Mouse (Mus musculus) megakaryocyte, embryonic 14.5 days (primary cell): ENCODE measurements around the gene Dgkd.

ENCODE experiments used
- FLI1 ChIP-seq: IDR thresholded peaks from 2 replicates; pipeline ENCODE4 v1.6.1; 2012; ENCODE audit warnings: low read length, inconsistent platforms, mixed read lengths
- GATA1 ChIP-seq: IDR thresholded peaks from 3 replicates; pipeline ENCODE4 v1.6.1; 2012; ENCODE audit warnings: mixed read lengths, low read length, inconsistent platforms, borderline replicate concordance

DNA sequence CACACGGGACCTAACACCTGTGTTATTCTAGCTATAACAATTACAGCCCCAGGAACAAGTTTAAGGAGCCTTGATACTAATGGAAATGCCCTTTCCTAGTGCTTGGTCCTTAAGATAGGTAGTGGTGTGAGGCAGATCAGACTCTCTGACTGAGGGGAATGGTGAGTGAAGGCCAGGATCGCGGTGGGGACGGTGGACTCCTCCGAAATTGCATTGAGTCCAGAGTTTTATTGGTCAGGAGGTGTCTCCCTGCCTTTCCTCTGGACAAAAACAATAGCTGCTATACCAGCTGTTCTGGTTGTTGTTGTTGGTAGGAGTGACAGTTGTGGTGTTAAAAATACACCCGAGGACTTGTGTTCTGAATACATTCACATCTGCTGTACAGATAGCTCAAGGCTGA lies 1.3 kb downstream of the Dgkd start:
- TF ChIP-seq GATA1 (no peak), FLI1 (no peak)
